Mouse (Mus musculus) MEL (cell line): ENCODE results near the gene Matn4. TPM values are rescaled to one million over a fixed set of nuclear protein-coding genes. Genes with fewer than 3 reads are reported as not detected.

Experiments
- DNase-seq: peaks from one replicate; pipeline ENCODE4 v3.0.0; 2011; ENCODE audit warnings: low read depth, low spot score
- H3K27ac ChIP-seq: 2 replicates; pipeline ENCODE4 v1.5.1; 2012; ENCODE audit warnings: low read depth, mild to moderate bottlenecking, control low read depth, low read length, moderate library complexity; ENCODE audit not compliant: control insufficient read depth
- H3K27me3 ChIP-seq, 2 experiments: fragments of 150-350 bp in 1 of 2; sonication (generic) in 1 of 2; 2 replicates each; pipeline ENCODE4 v1.6.1; 2012; ENCODE audit warnings: low read length in 2 of 2, mild to moderate bottlenecking in 2 of 2, improper control_type of control experiment in 1 of 2, moderate library complexity in 1 of 2; ENCODE audit not compliant: insufficient read depth in 2 of 2, control insufficient read depth in 1 of 2
- H3K36me3 ChIP-seq, 2 experiments: 2 replicates each; pipeline ENCODE4 v1.6.1; 2012 to 2014; ENCODE audit warnings: low read length in 2 of 2, improper control_type of control experiment in 1 of 2, inconsistent platforms in 1 of 2, mild to moderate bottlenecking in 1 of 2; ENCODE audit not compliant: insufficient read depth in 2 of 2, control insufficient read depth in 1 of 2
- H3K4me1 ChIP-seq, 2 experiments: fragments of 150-350 bp in 1 of 2; sonication (generic) in 1 of 2; 2 replicates each; pipeline ENCODE4 v1.6.1; 2012; ENCODE audit warnings: low read length in 2 of 2, improper control_type of control experiment in 1 of 2, mild to moderate bottlenecking in 1 of 2; ENCODE audit not compliant: insufficient read depth in 2 of 2, control insufficient read depth in 1 of 2
- H3K4me3 ChIP-seq, 2 experiments: fragments of 150-350 bp in 1 of 2; sonication (generic) in 1 of 2; 2 replicates each; pipeline ENCODE4 v1.5.1; 2012; ENCODE audit warnings: low read depth in 2 of 2, low read length in 2 of 2, mild to moderate bottlenecking in 2 of 2, moderate library complexity in 2 of 2, control low read depth in 1 of 2, improper control_type of control experiment in 1 of 2; ENCODE audit not compliant: control insufficient read depth in 1 of 2, insufficient read depth in 1 of 2
- H3K79me2 ChIP-seq: 2 replicates; pipeline ENCODE4 v1.6.1; 2012; ENCODE audit warnings: mild to moderate bottlenecking, low read length, moderate library complexity; ENCODE audit not compliant: control insufficient read depth, poor library complexity, insufficient read depth
- H3K9ac ChIP-seq: 2 replicates; pipeline ENCODE4 v1.6.1; 2012; ENCODE audit warnings: low read depth, mild to moderate bottlenecking, control low read depth, low read length, moderate library complexity; ENCODE audit not compliant: control insufficient read depth, poor library complexity, severe bottlenecking
- H3K9me3 ChIP-seq: fragments of 150-350 bp; sonication (generic); replicated peaks from 2 replicates; pipeline ENCODE4 v1.6.1; 2012; ENCODE audit warnings: mild to moderate bottlenecking, low read length, improper control_type of control experiment, moderate library complexity; ENCODE audit not compliant: insufficient read depth
- BHLHE40 ChIP-seq: IDR thresholded peaks from 2 replicates; pipeline ENCODE4 v1.6.1; 2012; ENCODE audit warnings: low read depth, mild to moderate bottlenecking, inconsistent platforms, low read length, improper control_type of control experiment, borderline replicate concordance
- CHD1 ChIP-seq: IDR thresholded peaks from 2 replicates; pipeline ENCODE4 v1.6.1; 2012; ENCODE audit warnings: low read depth, mild to moderate bottlenecking, inconsistent platforms, low read length, improper control_type of control experiment
- CTCF ChIP-seq, 3 experiments: IDR thresholded peaks in 2 of 3; conservative IDR thresholded peaks in 1 of 3; 2 replicates each; pipeline ENCODE4 v1.5.1; 2011 to 2012; ENCODE audit warnings: low read length in 3 of 3, low read depth in 2 of 3, mild to moderate bottlenecking in 2 of 3, improper control_type of control experiment in 1 of 3, inconsistent platforms in 1 of 3, mixed read lengths in 1 of 3, moderate library complexity in 1 of 3; ENCODE audit not compliant: control insufficient read depth in 1 of 3, insufficient read depth in 1 of 3, poor library complexity in 1 of 3, severe bottlenecking in 1 of 3
- E2F4 ChIP-seq: IDR thresholded peaks from 2 replicates; pipeline ENCODE4 v1.6.1; 2011; ENCODE audit warnings: low read depth, low read length, improper control_type of control experiment, borderline replicate concordance
- ELF1 ChIP-seq: IDR thresholded peaks from 2 replicates; pipeline ENCODE4 v1.6.1; 2014; ENCODE audit warnings: low read depth, mild to moderate bottlenecking, inconsistent platforms, low read length, improper control_type of control experiment, moderate library complexity
- EP300 ChIP-seq, 2 experiments: IDR thresholded peaks; 2 replicates each; pipeline ENCODE4 v1.6.1; 2011; ENCODE audit warnings: improper control_type of control experiment in 2 of 2, low read length in 2 of 2, low read depth in 1 of 2, mild to moderate bottlenecking in 1 of 2
- GATA1 ChIP-seq: IDR thresholded peaks from 2 replicates; pipeline ENCODE4 v1.6.1; 2011; ENCODE audit warnings: low read depth, low read length, improper control_type of control experiment
- JUND ChIP-seq: IDR thresholded peaks from 2 replicates; pipeline ENCODE4 v1.6.1; 2011; ENCODE audit warnings: low read depth, mild to moderate bottlenecking, improper control_type of control experiment, low read length
- MAFK ChIP-seq: IDR thresholded peaks from 2 replicates; pipeline ENCODE4 v1.6.1; 2011; ENCODE audit warnings: low read depth, mild to moderate bottlenecking, low read length, improper control_type of control experiment, borderline replicate concordance
- MAX ChIP-seq: IDR thresholded peaks from 2 replicates; pipeline ENCODE4 v1.6.1; 2011; ENCODE audit warnings: low read length, improper control_type of control experiment
- MAZ ChIP-seq: IDR thresholded peaks from 2 replicates; pipeline ENCODE4 v1.6.1; 2012; ENCODE audit warnings: low read depth, mild to moderate bottlenecking, inconsistent platforms, low read length, improper control_type of control experiment
- MEF2A ChIP-seq: IDR thresholded peaks from 2 replicates; pipeline ENCODE4 v1.6.1; 2014; ENCODE audit warnings: low read depth, mild to moderate bottlenecking, inconsistent platforms, low read length, improper control_type of control experiment; ENCODE audit not compliant: poor library complexity, insufficient replicate concordance, severe bottlenecking; ENCODE audit errors: extremely low read depth
- MXI1 ChIP-seq: IDR thresholded peaks from 2 replicates; pipeline ENCODE4 v1.6.1; 2011; ENCODE audit warnings: mild to moderate bottlenecking, low read depth, low read length, improper control_type of control experiment
- MYB ChIP-seq: IDR thresholded peaks from 2 replicates; pipeline ENCODE4 v1.6.1; 2011; ENCODE audit warnings: mild to moderate bottlenecking, low read depth, low read length, improper control_type of control experiment
- MYC ChIP-seq: IDR thresholded peaks from 2 replicates; pipeline ENCODE4 v1.6.1; 2011; ENCODE audit warnings: low read depth, mild to moderate bottlenecking, low read length, improper control_type of control experiment, moderate library complexity
- POLR2AphosphoS5 ChIP-seq: IDR thresholded peaks from 2 replicates; pipeline ENCODE4 v1.6.1; 2012; ENCODE audit warnings: low read depth, borderline replicate concordance, mild to moderate bottlenecking, inconsistent platforms, low read length, moderate library complexity, mixed read lengths
- RAD21 ChIP-seq: IDR thresholded peaks from 2 replicates; pipeline ENCODE4 v1.6.1; 2011; ENCODE audit warnings: mild to moderate bottlenecking, low read depth, low read length, improper control_type of control experiment
- SIN3A ChIP-seq: IDR thresholded peaks from 2 replicates; pipeline ENCODE4 v1.6.1; 2012; ENCODE audit warnings: low read length, improper control_type of control experiment, inconsistent platforms
- TBP ChIP-seq: IDR thresholded peaks from 2 replicates; pipeline ENCODE4 v1.8.0; 2011; ENCODE audit warnings: low read depth, low read length, improper control_type of control experiment
- TCF12 ChIP-seq: IDR thresholded peaks from 2 replicates; pipeline ENCODE4 v1.6.1; 2014; ENCODE audit warnings: low read depth, mild to moderate bottlenecking, inconsistent platforms, low read length, improper control_type of control experiment, moderate library complexity
- UBTF ChIP-seq: IDR thresholded peaks from 2 replicates; pipeline ENCODE4 v1.6.1; 2012; ENCODE audit warnings: low read depth, mild to moderate bottlenecking, inconsistent platforms, low read length, improper control_type of control experiment, moderate library complexity, borderline replicate concordance; ENCODE audit not compliant: insufficient read depth
- ZC3H11A ChIP-seq: IDR thresholded peaks from 2 replicates; pipeline ENCODE4 v1.6.1; 2012; ENCODE audit warnings: low read depth, mild to moderate bottlenecking, inconsistent platforms, low read length, improper control_type of control experiment
- ZNF384 ChIP-seq: IDR thresholded peaks from 2 replicates; pipeline ENCODE4 v1.6.1; 2012; ENCODE audit warnings: low read depth, mild to moderate bottlenecking, inconsistent platforms, low read length, improper control_type of control experiment
- polyA plus RNA-seq, 2 experiments: library from polyadenylated mRNA; stranded (reverse) in 1 of 2; unstranded in 1 of 2; fragments of >175 nt in 1 of 2; fragments of >200 nt in 1 of 2; gene quantifications; 2 replicates each; pipeline versions ENCODE4 v1.2.1 to v1.2.4; 2012; ENCODE audit warnings: low replicate concordance in 2 of 2, low read depth in 1 of 2; ENCODE audit not compliant: insufficient read length in 2 of 2, insufficient read depth in 1 of 2, missing spikeins in 1 of 2
- total RNA-seq: library from RNA; depleted of rRNA; stranded (reverse); fragments of 300-350 nt; gene quantifications from 2 replicates; pipeline ENCODE4 v1.2.3, GENCODE M21; 2012

Gene Matn4
- total and polyA plus RNA-seq, 3 experiments, result not detected

DNA sequence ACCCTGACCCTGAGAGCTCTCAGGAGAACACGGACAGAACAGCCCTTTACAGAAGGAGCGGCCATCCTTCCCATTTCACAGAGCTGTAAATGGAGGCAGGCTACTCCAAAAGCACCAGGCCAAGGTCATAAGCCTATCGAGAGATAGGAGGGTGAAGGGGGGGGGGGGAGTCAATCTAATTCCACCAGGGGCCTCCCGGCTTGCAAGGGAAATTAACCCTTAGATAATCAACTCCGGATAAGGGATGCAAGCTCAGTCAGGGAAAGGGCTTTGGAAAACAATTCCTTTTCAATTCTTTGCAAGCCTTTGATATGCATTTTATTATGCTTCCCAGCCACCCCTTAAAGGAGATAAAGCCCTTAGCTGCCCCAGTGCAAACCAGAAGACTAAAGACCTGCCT lies 23.5 kb upstream of the Matn4 start:
- Histone ChIP-seq H3K79me2 (no peaks in the 10 kb centered on the region), H3K4me3 (no peak overlapping the region), H3K9ac (no peak overlapping the region), H3K4me1 (no peaks in the 10 kb centered on the region), H3K9me3 (no peaks in the 10 kb centered on the region), H3K36me3 (no peaks in the 10 kb centered on the region), H3K27me3 (peaks cover 0 to 8% of the 10 kb centered on the region in 2 experiments), H3K27ac (no peak overlapping the region)
- TF ChIP-seq UBTF (no peak), TCF12 (no peak), BHLHE40 (no peak), CTCF (IDR thresholded peaks at IDR 0.05 in 2 of 3, conservative IDR thresholded peaks at IDR 0.05 in 1 of 3; ENCODE audit: control insufficient read depth in 1 of 3, insufficient read depth in 1 of 3, low read depth in 2 of 3, low read length in 3 of 3, poor library complexity in 1 of 3, severe bottlenecking in 1 of 3) (no peak), ELF1 (no peak), POLR2AphosphoS5 (no peak), MAZ (no peak), MYB (no peak), JUND (no peak), MAX (no peak), ZNF384 (no peak), TBP (no peak), MAFK (no peak), MEF2A (no peak)
- DNase-seq, result no peak

DNA sequence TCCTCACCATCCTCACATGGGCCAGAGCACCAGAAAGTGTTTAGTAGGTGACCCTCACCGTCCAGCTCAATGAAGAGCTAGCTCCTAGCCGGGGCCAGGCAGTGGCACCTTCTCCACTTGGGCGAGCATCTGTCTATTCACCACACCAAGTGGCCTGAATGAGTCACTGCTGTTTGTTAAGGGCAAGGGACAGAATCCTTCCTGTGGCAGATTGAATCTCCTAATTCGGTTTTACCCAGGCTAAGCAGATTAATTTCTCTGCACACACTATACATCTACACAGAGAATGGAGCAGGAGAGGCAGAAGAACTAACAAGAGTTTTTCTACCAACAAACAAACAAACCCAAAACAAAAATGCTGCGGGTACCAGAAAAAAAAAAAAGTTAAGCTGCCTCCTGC lies 22.0 kb upstream of the Matn4 start:
- Histone ChIP-seq H3K9me3 (no peaks in the 10 kb centered on the region), H3K79me2 (no peaks in the 10 kb centered on the region), H3K4me3 (no peak overlapping the region), H3K9ac (no peak overlapping the region), H3K36me3 (no peaks in the 10 kb centered on the region), H3K27ac (no peak overlapping the region), H3K4me1 (no peaks in the 10 kb centered on the region), H3K27me3 (peaks cover 0 to 8% of the 10 kb centered on the region in 2 experiments)
- DNase-seq, result no peak
- TF ChIP-seq TCF12 (no peak), EP300 (IDR thresholded peaks at IDR 0.05; ENCODE audit: low read depth in 1 of 2, low read length in 2 of 2) (no peak), TBP (no peak), RAD21 (no peak), MYB (no peak), E2F4 (no peak), ELF1 (no peak), GATA1 (no peak), ZC3H11A (no peak), MXI1 (no peak), CTCF (IDR thresholded peaks at IDR 0.05 in 2 of 3, conservative IDR thresholded peaks at IDR 0.05 in 1 of 3; ENCODE audit: control insufficient read depth in 1 of 3, insufficient read depth in 1 of 3, low read depth in 2 of 3, low read length in 3 of 3, poor library complexity in 1 of 3, severe bottlenecking in 1 of 3) (no peak), SIN3A (no peak), CHD1 (no peak), POLR2AphosphoS5 (no peak), JUND (no peak), MYC (no peak)
